Mouse (Mus musculus): ENCODE data around the gene Psmb4.
A peak's percentile ranks its signal among the peaks of the same experiment; 100 is the strongest.
"Not testable (repeated sequence)": the region's sequence is repeated elsewhere in the genome, so short reads cannot be mapped to it uniquely, and the experiment has no call there.

The Psmb4 gene

GRCm38 (mm10) chr3:94886316-94887224 lies at the start of gene Psmb4:
Gene Psmb4, minus strand, starts transcription at chr3:94886961.
- DNase-seq (ENCODE audit: low spot score in 2 of 2), result peak; percentile 73 to 76

- DNase-seq (ENCODE audit: low spot score in 2 of 2), result not testable (repeated sequence)
These were observed 49.4 kb upstream of the Psmb4 start for GRCm38 (mm10) chr3:94936147-94936546.

- not testable (repeated sequence) for DNase-seq (ENCODE audit: low spot score in 2 of 2)
These were observed 48.6 kb upstream of the Psmb4 start for GRCm38 (mm10) chr3:94935332-94935731.

- not testable (repeated sequence) for DNase-seq (ENCODE audit: low spot score in 2 of 2)
These were observed 47.8 kb upstream of the Psmb4 start for GRCm38 (mm10) chr3:94934564-94934963.

GRCm38 (mm10) chr3:94933604-94934003 lies 46.8 kb upstream of the Psmb4 start:
- DNase-seq (ENCODE audit: low spot score in 2 of 2), result not testable (repeated sequence)

- DNase-seq (ENCODE audit: low spot score in 2 of 2), result peak; percentile 35 to 65
These were observed 46.2 kb upstream of the Psmb4 start, which contains the start of gene Selenbp1 for GRCm38 (mm10) chr3:94932809-94933564. Gene Selenbp1, plus strand, starts transcription at chr3:94933056.

- not testable (repeated sequence) for DNase-seq (ENCODE audit: low spot score in 2 of 2)
These were observed 45.5 kb upstream of the Psmb4 start for GRCm38 (mm10) chr3:94932279-94932678.

GRCm38 (mm10) chr3:94931427-94932082 lies 44.8 kb upstream of the Psmb4 start:
- not testable (repeated sequence) for DNase-seq (ENCODE audit: low spot score in 2 of 2)

GRCm38 (mm10) chr3:94930386-94931266 lies 43.9 kb upstream of the Psmb4 start:
- DNase-seq (ENCODE audit: low spot score in 2 of 2), result not testable (repeated sequence)

GRCm38 (mm10) chr3:94928979-94929378 lies 42.2 kb upstream of the Psmb4 start:
- DNase-seq (ENCODE audit: low spot score in 2 of 2), result not testable (repeated sequence)

- DNase-seq (ENCODE audit: low spot score in 2 of 2), result not testable (repeated sequence)
These were observed 39.6 kb upstream of the Psmb4 start for GRCm38 (mm10) chr3:94926301-94926736.

GRCm38 (mm10) chr3:94924688-94925087 lies 37.9 kb upstream of the Psmb4 start:
- no peak for DNase-seq (ENCODE audit: low spot score in 2 of 2)

GRCm38 (mm10) chr3:94922333-94922732 lies 35.6 kb upstream of the Psmb4 start:
- DNase-seq (ENCODE audit: low spot score in 2 of 2), result no peak

GRCm38 (mm10) chr3:94921104-94921503 lies 34.3 kb upstream of the Psmb4 start:
- no peak for DNase-seq (ENCODE audit: low spot score in 2 of 2)

- no peak for DNase-seq (ENCODE audit: low spot score in 2 of 2)
These were observed 32.1 kb upstream of the Psmb4 start for GRCm38 (mm10) chr3:94918845-94919244.

GRCm38 (mm10) chr3:94917816-94918361 lies 31.1 kb upstream of the Psmb4 start:
- DNase-seq (ENCODE audit: low spot score in 2 of 2), result no peak

GRCm38 (mm10) chr3:94915903-94916741 lies 29.4 kb upstream of the Psmb4 start:
- DNase-seq (ENCODE audit: low spot score in 2 of 2), result no peak

GRCm38 (mm10) chr3:94913801-94914200 lies 27.0 kb upstream of the Psmb4 start:
- DNase-seq (ENCODE audit: low spot score in 2 of 2), result no peak

- no peak for DNase-seq (ENCODE audit: low spot score in 2 of 2)
These were observed 24.4 kb upstream of the Psmb4 start for GRCm38 (mm10) chr3:94911050-94911693.

Measured in frontal cortex, postnatal 14 days (tissue).